Mouse (Mus musculus): ENCODE data around the gene Elfn2. TPM values are rescaled to one million over a fixed set of nuclear protein-coding genes. Genes with fewer than 3 reads are reported as not detected.

Gene Elfn2
- polyA plus RNA-seq, 3 experiments from 2014 or later: 0.05 TPM; not detected in 2

Other genes starting within 250 kb of the Elfn2 start
- 100 to 1,000 TPM; 427 to 674 (median 450) TPM for gene Il2rb, start 223.5 kb downstream of the Elfn2 start, polyA plus RNA-seq (2017; shearing (Covaris generic))
- 10 to 100 TPM in 1 of 3 experiments, 1 to 10 TPM in 2; 7.7 to 24.3 (median 8.0) TPM for gene C1qtnf6, start 187.4 kb downstream of the Elfn2 start, polyA plus RNA-seq (2017; shearing (Covaris generic))
- under 1 TPM in 1 of 3 experiments, not detected in 2; 0.17 TPM for gene Sstr3, start 174.1 kb downstream of the Elfn2 start, polyA plus RNA-seq (2017; shearing (Covaris generic))
- gene Rac2, start 146.0 kb downstream of the Elfn2 start, polyA plus RNA-seq (2017; shearing (Covaris generic)): 1,000 to 10,000 TPM; 2,973 to 4,396 (median 4,109) TPM
- 100 to 1,000 TPM; 236 to 339 (median 298) TPM for gene Cyth4, start 121.7 kb downstream of the Elfn2 start, polyA plus RNA-seq (2017; shearing (Covaris generic))
- 10 to 100 TPM; 45.8 to 70.7 (median 62.8) TPM for gene Mfng, start 54.7 kb upstream of the Elfn2 start, polyA plus RNA-seq (2017; shearing (Covaris generic))
- gene Card10, start 84.3 kb upstream of the Elfn2 start, polyA plus RNA-seq (2017; shearing (Covaris generic)): under 1 TPM; 0.15 to 0.26 (median 0.19) TPM
- not detected for gene Cdc42ep1, start 123.9 kb upstream of the Elfn2 start, polyA plus RNA-seq (2017; shearing (Covaris generic))
- not detected for gene Lgals2, start 136.8 kb upstream of the Elfn2 start, polyA plus RNA-seq (2017; shearing (Covaris generic))
- 10 to 100 TPM; 11.9 to 22.5 (median 16.1) TPM for gene Gga1, start 158.4 kb upstream of the Elfn2 start, polyA plus RNA-seq (2017; shearing (Covaris generic))
- not detected for gene Gm49510, start 180.9 kb upstream of the Elfn2 start, polyA plus RNA-seq (2017; shearing (Covaris generic))
- 10 to 100 TPM; 49.5 to 72.6 (median 52.6) TPM for gene Sh3bp1, start 181.0 kb upstream of the Elfn2 start, polyA plus RNA-seq (2017; shearing (Covaris generic))
- gene Pdxp, start 195.1 kb upstream of the Elfn2 start, polyA plus RNA-seq (2017; shearing (Covaris generic)): 1 to 10 TPM in 2 of 3 experiments, under 1 TPM in 1; 0.94 to 3.8 (median 3.3) TPM
- 1,000 to 10,000 TPM in 1 of 3 experiments, 100 to 1,000 TPM in 2; 309 to 2,729 (median 443) TPM for gene Lgals1, start 208.0 kb upstream of the Elfn2 start, polyA plus RNA-seq (2017; shearing (Covaris generic))
- 10 to 100 TPM; 38.8 to 53.8 (median 51.1) TPM for gene Nol12, start 216.2 kb upstream of the Elfn2 start, polyA plus RNA-seq (2017; shearing (Covaris generic))
- 10 to 100 TPM; 14.8 to 27.1 (median 20.3) TPM for gene Triobp, start 229.0 kb upstream of the Elfn2 start, polyA plus RNA-seq (2017; shearing (Covaris generic))

All from inflammation-experienced regulatory T-cells, adult 6 months (primary cell).